Comparison of ENCODE assay signal across 24 mouse cellular contexts in the genomic region with DNA sequence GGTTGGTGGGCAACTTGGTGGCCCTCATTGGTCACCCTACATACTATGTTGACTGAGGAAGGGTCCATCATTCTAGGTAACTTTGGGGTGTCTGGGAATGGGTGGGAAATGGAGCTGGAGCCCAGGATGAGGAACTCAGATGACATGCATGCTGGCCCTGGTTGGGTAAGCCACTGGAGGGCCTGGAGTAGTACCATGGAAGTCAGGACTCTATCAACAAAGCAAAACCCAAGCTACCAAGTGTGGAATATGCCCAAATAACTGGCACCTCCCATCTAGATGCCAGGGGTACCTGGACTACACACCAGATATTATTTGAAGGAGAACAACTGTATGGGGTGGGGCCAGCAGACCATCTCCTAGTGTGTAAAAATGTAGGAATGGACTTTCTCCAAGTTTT. TPM values are rescaled to one million over a fixed set of nuclear protein-coding genes. Genes with fewer than 3 reads are reported as not detected.
DNase-seq lines count a peak whose midpoint lies in the region; ATAC-seq and TF ChIP-seq lines count a peak whose summit lies in the region.
"Had no signal": no experiment of that assay in that cellular context is flagged by ENCODE, and none has a peak within 500 bp of the region (broad histone marks: within the 10 kb centered on the region; RNA-seq: fewer than 3 reads in every experiment).

No protein-coding gene starts in this region.

- no peak for TF ChIP-seq RAD21 in MEL (IDR thresholded peaks at IDR 0.05; ENCODE audit: low read depth, low read length)

- no peak overlapping the region for H3K4me2 ChIP-seq in intestine, embryonic 16.5 days (ENCODE audit: low read depth, low read length)
- H3K4me2 ChIP-seq in intestine, postnatal 0 days (replicated peaks; ENCODE audit: low read depth), result no peak overlapping the region
- H3K4me2 ChIP-seq: hindbrain, embryonic 13.5 days; intestine, embryonic 15.5 days had no signal

- no peak overlapping the region for H3K4me3 ChIP-seq in intestine, embryonic 16.5 days (ENCODE audit: low read length)
- H3K4me3 ChIP-seq in intestine, postnatal 0 days (ENCODE audit: low read depth, low read length), result no peak overlapping the region
- no peak overlapping the region for H3K4me3 ChIP-seq in MEL (ENCODE audit: control insufficient read depth in 1 of 2, insufficient read depth in 1 of 2, low read depth in 2 of 2, low read length in 2 of 2)
- no peak overlapping the region for H3K4me3 ChIP-seq in bone marrow, adult 2 months (replicated peaks; ENCODE audit: control insufficient read depth, low read depth, low read length)
- H3K4me3 ChIP-seq: gastrocnemius, adult 2 months; hindbrain, embryonic 10.5 days; hindbrain, embryonic 13.5 days; intestine, embryonic 15.5 days had no signal

- DNase-seq in MEL (ENCODE audit: low read depth, low spot score), result no peak
- DNase-seq in lung, postnatal 14 days, result no peak
- DNase-seq in layer of hippocampus, adult 9-11 months, result no peak
- DNase-seq: adrenal gland, postnatal 10 days; cerebellum, adult 11-12 months; cerebellum, adult 8-10 months; cerebellum, postnatal 10 days; cerebellum, postnatal 36 days; forebrain, postnatal 0 days; gastrocnemius, adult 2 months; gastrocnemius, postnatal 14 days; heart, adult 18-20 months; heart, postnatal 36 days had no signal

- no peaks in the 10 kb centered on the region for H3K27me3 ChIP-seq in intestine, embryonic 16.5 days (replicated peaks; ENCODE audit: control insufficient read depth, insufficient read depth, low read length)
- H3K27me3 ChIP-seq in intestine, postnatal 0 days (replicated peaks; ENCODE audit: control insufficient read depth, insufficient read depth, low read length), result no peaks in the 10 kb centered on the region
- H3K27me3 ChIP-seq in MEL (ENCODE audit: control insufficient read depth in 1 of 2, insufficient read depth in 2 of 2, low read length in 2 of 2), result no peaks in the 10 kb centered on the region
- H3K27me3 ChIP-seq: hindbrain, embryonic 13.5 days; intestine, embryonic 15.5 days had no signal

- ATAC-seq in intestine, embryonic 16.5 days, result peak; percentile 24
- no peak for ATAC-seq in intestine, postnatal 0 days
- 0 out of 2 replicates have a peak, but pooled peaks have one; percentile 12 for ATAC-seq in megakaryocyte-erythroid progenitor cell, adult 5-6 weeks (replicated peaks; ENCODE audit: low FRiP score, low TSS enrichment, poor library complexity, severe bottlenecking)
- ATAC-seq: activated CD4-positive, CD25-positive, alpha-beta regulatory T cell, adult 4 months; CD4-positive, CD25-positive, alpha-beta regulatory T cell, adult 4 months; forebrain, embryonic 14.5 days; forebrain, postnatal 0 days; hindbrain, embryonic 16.5 days; intestine, embryonic 15.5 days had no signal

- no peak overlapping the region for H3K27ac ChIP-seq in intestine, embryonic 16.5 days (ENCODE audit: low read length)
- H3K27ac ChIP-seq in intestine, postnatal 0 days (ENCODE audit: low read depth, low read length), result no peak overlapping the region
- peak overlapping the region; percentile 62 for H3K27ac ChIP-seq in MEL (ENCODE audit: control insufficient read depth, low read depth, low read length)
- peak overlapping the region; percentile 10; the same call in 1 of the 2 replicates for H3K27ac ChIP-seq in bone marrow, adult 2 months (ENCODE audit: control insufficient read depth, insufficient read depth, low read depth, low read length, poor library complexity)
- H3K27ac ChIP-seq: gastrocnemius, adult 2 months; hindbrain, embryonic 10.5 days; hindbrain, embryonic 13.5 days; intestine, embryonic 15.5 days had no signal

- no peaks in the 10 kb centered on the region for H3K4me1 ChIP-seq in intestine, embryonic 16.5 days (ENCODE audit: control insufficient read depth, insufficient read depth, low read length)
- H3K4me1 ChIP-seq in intestine, postnatal 0 days (replicated peaks; ENCODE audit: control insufficient read depth, insufficient read depth, low read length), result no peaks in the 10 kb centered on the region
- H3K4me1 ChIP-seq in MEL (ENCODE audit: control insufficient read depth in 1 of 2, insufficient read depth in 2 of 2, low read length in 2 of 2), result peaks cover 16 to 49% of the 10 kb centered on the region in 2 experiments
- peaks cover 2% of the 10 kb centered on the region; the same call in 1 of the 2 replicates for H3K4me1 ChIP-seq in bone marrow, adult 2 months (ENCODE audit: control insufficient read depth, insufficient read depth, low read length)
- H3K4me1 ChIP-seq: hindbrain, embryonic 10.5 days; hindbrain, embryonic 13.5 days; intestine, embryonic 15.5 days had no signal

- H3K36me3 ChIP-seq in intestine, embryonic 16.5 days (ENCODE audit: control insufficient read depth, insufficient read depth, low read length), result no peaks in the 10 kb centered on the region
- H3K36me3 ChIP-seq in intestine, postnatal 0 days (ENCODE audit: control insufficient read depth, insufficient read depth), result no peaks in the 10 kb centered on the region
- H3K36me3 ChIP-seq in MEL (ENCODE audit: control insufficient read depth in 1 of 2, insufficient read depth in 2 of 2, low read length in 2 of 2), result peaks cover 0 to 29% of the 10 kb centered on the region in 2 experiments; a peak in 2 of 4 replicates
- H3K36me3 ChIP-seq: hindbrain, embryonic 10.5 days; hindbrain, embryonic 13.5 days; intestine, embryonic 15.5 days had no signal

- no peak for TF ChIP-seq CTCF in intestine, postnatal 0 days (IDR thresholded peaks at IDR 0.05; ENCODE audit: low read depth)
- TF ChIP-seq CTCF in MEL (IDR thresholded peaks at IDR 0.05 in 2 of 3, conservative IDR thresholded peaks at IDR 0.05 in 1 of 3; ENCODE audit: control insufficient read depth in 1 of 3, insufficient read depth in 1 of 3, low read depth in 2 of 3, low read length in 3 of 3, poor library complexity in 1 of 3, severe bottlenecking in 1 of 3), result no peak
- TF ChIP-seq CTCF in bone marrow, adult 2 months (IDR thresholded peaks at IDR 0.05; ENCODE audit: control insufficient read depth, insufficient read depth, low read length), result no peak

- no peak for TF ChIP-seq EP300 in MEL (IDR thresholded peaks at IDR 0.05; ENCODE audit: low read depth in 1 of 2, low read length in 2 of 2)

- TF ChIP-seq POLR2A in MEL (IDR thresholded peaks at IDR 0.05; ENCODE audit: control insufficient read depth in 1 of 2, insufficient read depth in 1 of 2, low read depth in 1 of 2, low read length in 2 of 2, poor library complexity in 1 of 2), result no peak
- no peak for TF ChIP-seq POLR2A in bone marrow, adult 2 months (IDR thresholded peaks at IDR 0.05; ENCODE audit: borderline replicate concordance, control insufficient read depth, low read depth, low read length)

- no peaks in the 10 kb centered on the region for H3K9me3 ChIP-seq in intestine, embryonic 16.5 days (ENCODE audit: control insufficient read depth, low read length)
- H3K9me3 ChIP-seq in intestine, postnatal 0 days (ENCODE audit: control insufficient read depth), result no peaks in the 10 kb centered on the region
- H3K9me3 ChIP-seq in MEL (replicated peaks; ENCODE audit: insufficient read depth, low read length), result no peaks in the 10 kb centered on the region
- H3K9me3 ChIP-seq: hindbrain, embryonic 10.5 days; hindbrain, embryonic 13.5 days; intestine, embryonic 15.5 days had no signal

- no peaks in the 10 kb centered on the region for H3K79me2 ChIP-seq in MEL (ENCODE audit: control insufficient read depth, insufficient read depth, low read length, poor library complexity)

- no peak overlapping the region for H3K9ac ChIP-seq in intestine, embryonic 16.5 days (ENCODE audit: low read depth, low read length)
- H3K9ac ChIP-seq in intestine, postnatal 0 days (ENCODE audit: low read depth, low read length), result no peak overlapping the region
- peak overlapping the region; percentile 12; the same call in 1 of the 2 replicates for H3K9ac ChIP-seq in MEL (ENCODE audit: control insufficient read depth, low read depth, low read length, poor library complexity, severe bottlenecking)
- H3K9ac ChIP-seq: forebrain, postnatal 0 days; hindbrain, embryonic 13.5 days; intestine, embryonic 15.5 days had no signal

TF ChIP-seq in MEL, 35 proteins besides CTCF, POLR2A, EP300 and RAD21:
- TF ChIP-seq GABPA (IDR thresholded peaks at IDR 0.05; ENCODE audit: low read depth, low read length) (no peak), TBP (IDR thresholded peaks at IDR 0.05; ENCODE audit: low read depth, low read length) (no peak), ZMIZ1 (IDR thresholded peaks at IDR 0.05; ENCODE audit: low read depth, low read length) (no peak), USF2 (IDR thresholded peaks at IDR 0.05; ENCODE audit: borderline replicate concordance in 1 of 2, insufficient read depth in 1 of 2, low read depth in 1 of 2, low read length in 2 of 2) (no peak), USF1 (IDR thresholded peaks at IDR 0.05; ENCODE audit: low read depth, low read length) (no peak), UBTF (IDR thresholded peaks at IDR 0.05; ENCODE audit: borderline replicate concordance, insufficient read depth, low read depth, low read length) (no peak), ZKSCAN1 (IDR thresholded peaks at IDR 0.05; ENCODE audit: low read depth, low read length) (no peak), MEF2A (IDR thresholded peaks at IDR 0.05; ENCODE audit: extremely low read depth, insufficient replicate concordance, low read depth, low read length, poor library complexity, severe bottlenecking) (no peak), E2F4 (IDR thresholded peaks at IDR 0.05; ENCODE audit: borderline replicate concordance, low read depth, low read length) (no peak), TAL1 (IDR thresholded peaks at IDR 0.05; ENCODE audit: low read length) (no peak), MYC (IDR thresholded peaks at IDR 0.05; ENCODE audit: low read depth, low read length) (no peak), TCF12 (IDR thresholded peaks at IDR 0.05; ENCODE audit: low read depth, low read length) (no peak), SMC3 (IDR thresholded peaks at IDR 0.05; ENCODE audit: low read depth, low read length) (no peak), HCFC1 (IDR thresholded peaks at IDR 0.05; ENCODE audit: low read depth, low read length) (no peak)
TF ChIP-seq in MEL: peak in this region for 0.

RNA-seq across cellular contexts. Expression of a gene that starts 55.7 kb away (rescaled TPM):
- 4.0 TPM in 2 replicates for polyA plus RNA-seq in intestine, embryonic 16.5 days (2015; fragmentation: Nextera tagmentation; extraction: Ambion mirVana)
- polyA plus RNA-seq in intestine, postnatal 0 days (2015; fragmentation: Nextera tagmentation; extraction: Ambion mirVana), result 4.3 and 4.8 TPM in 2 replicates
- 56.0 and 83.7 TPM in 2 replicates for total RNA-seq in MEL (2012; rRNA removed)
- polyA plus RNA-seq in MEL (2012; ENCODE audit: insufficient read depth in 1 of 2, insufficient read length in 2 of 2, low read depth in 1 of 2, low replicate concordance in 2 of 2, missing spikeins in 1 of 2), result 10 to 100 TPM in 1 of 2 experiments, not detected in 1; 23.6 TPM
- polyA plus RNA-seq in bone marrow, adult 2 months (2011; ENCODE audit: insufficient read depth, insufficient read length, low replicate concordance, missing spikeins), result 29.5 and 33.4 TPM in 2 replicates
- total RNA-seq in megakaryocyte-erythroid progenitor cell, adult 5-6 weeks (2014; fragmentation: Nextera tagmentation), result 42.4 and 61.8 TPM in 2 replicates
- 44.0 and 47.5 TPM in 2 replicates for total RNA-seq in megakaryocyte-erythroid progenitor cell, adult 5-6 weeks (2017)

Comparison
In these comparisons a context has a peak if more than half of its experiments do, and no peak if none do; other contexts are left out.
1. H3K27ac ChIP-seq: peak in MEL (single experiment) and bone marrow, adult 2 months (single experiment); none in intestine, embryonic 16.5 days (single experiment) and intestine, postnatal 0 days (single experiment).